Mouse (Mus musculus): ENCODE results near the gene Fam189a1. TPM values are rescaled to one million over a fixed set of nuclear protein-coding genes. Genes with fewer than 3 reads are reported as not detected.

The Fam189a1 gene
- polyA plus RNA-seq, 1 experiment from 2014 or later = 3.6 TPM

GRCm38 (mm10) chr7:64773465-64773864 is 382.9 kb downstream of the Fam189a1 start:
- Histone ChIP-seq H3K27me3 (replicated peaks; ENCODE audit: control insufficient read depth, insufficient read depth, low read length) (no peaks in the 10 kb centered on the region), H3K27ac (replicated peaks; ENCODE audit: low read depth, low read length) (no peak overlapping the region), H3K9ac (ENCODE audit: low read depth, low read length) (no peak overlapping the region), H3K9me3 (ENCODE audit: control insufficient read depth, low read length) (no peaks in the 10 kb centered on the region), H3K4me2 (ENCODE audit: low read depth, low read length) (no peak overlapping the region), H3K4me3 (ENCODE audit: low read depth, low read length) (no peak overlapping the region), H3K4me1 (ENCODE audit: control insufficient read depth, insufficient read depth, low read length) (no peaks in the 10 kb centered on the region), H3K36me3 (ENCODE audit: control insufficient read depth, insufficient read depth, low read length) (no peaks in the 10 kb centered on the region)
- ATAC-seq (ENCODE audit: low read depth) (no peak), DNase-seq (ENCODE audit: low spot score) (no peak)
- 36% methylated on average over 10 of the region's 10 CpGs for WGBS

GRCm38 (mm10) chr7:64770779-64771390 is 385.5 kb downstream of the Fam189a1 start:
- Histone ChIP-seq H3K4me2 (ENCODE audit: low read depth, low read length) (no peak overlapping the region), H3K4me1 (ENCODE audit: control insufficient read depth, insufficient read depth, low read length) (no peaks in the 10 kb centered on the region), H3K36me3 (ENCODE audit: control insufficient read depth, insufficient read depth, low read length) (no peaks in the 10 kb centered on the region), H3K27me3 (replicated peaks; ENCODE audit: control insufficient read depth, insufficient read depth, low read length) (no peaks in the 10 kb centered on the region), H3K9me3 (ENCODE audit: control insufficient read depth, low read length) (no peaks in the 10 kb centered on the region), H3K27ac (replicated peaks; ENCODE audit: low read depth, low read length) (no peak overlapping the region), H3K9ac (ENCODE audit: low read depth, low read length) (no peak overlapping the region), H3K4me3 (ENCODE audit: low read depth, low read length) (no peak overlapping the region)
- ATAC-seq (ENCODE audit: low read depth) (no peak), DNase-seq (ENCODE audit: low spot score) (no peak)
- 72% methylated on average over 8 of the region's 8 CpGs for WGBS

- H3K4me1 ChIP-seq (ENCODE audit: control insufficient read depth, insufficient read depth, low read length) = no peaks in the 10 kb centered on the region
- WGBS = 38% methylated on average over 7 of the region's 7 CpGs
- 0 out of 2 replicates have a peak, but pooled peaks have one; percentile 15 for ATAC-seq (ENCODE audit: low read depth)
- no peaks in the 10 kb centered on the region for H3K9me3 ChIP-seq (ENCODE audit: control insufficient read depth, low read length)
- no peak overlapping the region for H3K4me2 ChIP-seq (ENCODE audit: low read depth, low read length)
- no peak for DNase-seq (ENCODE audit: low spot score)
- H3K36me3 ChIP-seq (ENCODE audit: control insufficient read depth, insufficient read depth, low read length) = no peaks in the 10 kb centered on the region
- no peak overlapping the region for H3K4me3 ChIP-seq (ENCODE audit: low read depth, low read length)
- no peak overlapping the region for H3K9ac ChIP-seq (ENCODE audit: low read depth, low read length)
- no peaks in the 10 kb centered on the region for H3K27me3 ChIP-seq (replicated peaks; ENCODE audit: control insufficient read depth, insufficient read depth, low read length)
- no peak overlapping the region for H3K27ac ChIP-seq (replicated peaks; ENCODE audit: low read depth, low read length)
These were observed 386.6 kb downstream of the Fam189a1 start for GRCm38 (mm10) chr7:64769768-64770167.

- no peak overlapping the region for H3K27ac ChIP-seq (replicated peaks; ENCODE audit: low read depth, low read length)
- no peaks in the 10 kb centered on the region for H3K4me1 ChIP-seq (ENCODE audit: control insufficient read depth, insufficient read depth, low read length)
- ATAC-seq (ENCODE audit: low read depth) (no peak), DNase-seq (ENCODE audit: low spot score) (no peak)
- H3K36me3 ChIP-seq (ENCODE audit: control insufficient read depth, insufficient read depth, low read length) = no peaks in the 10 kb centered on the region
- H3K27me3 ChIP-seq (replicated peaks; ENCODE audit: control insufficient read depth, insufficient read depth, low read length) = no peaks in the 10 kb centered on the region
- no peak overlapping the region for H3K4me2 ChIP-seq (ENCODE audit: low read depth, low read length)
- H3K9me3 ChIP-seq (ENCODE audit: control insufficient read depth, low read length) = no peaks in the 10 kb centered on the region
- no peak overlapping the region for H3K9ac ChIP-seq (ENCODE audit: low read depth, low read length)
- H3K4me3 ChIP-seq (ENCODE audit: low read depth, low read length) = no peak overlapping the region
- 81% methylated on average over 3 of the region's 3 CpGs for WGBS
These were observed 390.8 kb downstream of the Fam189a1 start for GRCm38 (mm10) chr7:64765595-64765994.

- Histone ChIP-seq H3K4me1 (ENCODE audit: control insufficient read depth, insufficient read depth, low read length) (no peaks in the 10 kb centered on the region), H3K27ac (replicated peaks; ENCODE audit: low read depth, low read length) (no peak overlapping the region), H3K4me2 (ENCODE audit: low read depth, low read length) (no peak overlapping the region), H3K9me3 (ENCODE audit: control insufficient read depth, low read length) (no peaks in the 10 kb centered on the region), H3K36me3 (ENCODE audit: control insufficient read depth, insufficient read depth, low read length) (no peaks in the 10 kb centered on the region), H3K27me3 (replicated peaks; ENCODE audit: control insufficient read depth, insufficient read depth, low read length) (no peaks in the 10 kb centered on the region), H3K9ac (ENCODE audit: low read depth, low read length) (no peak overlapping the region), H3K4me3 (ENCODE audit: low read depth, low read length) (no peak overlapping the region)
- WGBS = 84% methylated on average over 7 of the region's 7 CpGs
- DNase-seq (ENCODE audit: low spot score) = no peak
- no peak for ATAC-seq (ENCODE audit: low read depth)
These were observed 401.2 kb downstream of the Fam189a1 start for GRCm38 (mm10) chr7:64755141-64755540.

GRCm38 (mm10) chr7:64754161-64754560 is 402.2 kb downstream of the Fam189a1 start:
- no peaks in the 10 kb centered on the region for H3K4me1 ChIP-seq (ENCODE audit: control insufficient read depth, insufficient read depth, low read length)
- ATAC-seq (ENCODE audit: low read depth) (no peak), DNase-seq (ENCODE audit: low spot score) (no peak)
- H3K9me3 ChIP-seq (ENCODE audit: control insufficient read depth, low read length) = no peaks in the 10 kb centered on the region
- 68% methylated on average over 7 of the region's 7 CpGs for WGBS
- H3K27me3 ChIP-seq (replicated peaks; ENCODE audit: control insufficient read depth, insufficient read depth, low read length) = no peaks in the 10 kb centered on the region
- no peak overlapping the region for H3K27ac ChIP-seq (replicated peaks; ENCODE audit: low read depth, low read length)
- H3K9ac ChIP-seq (ENCODE audit: low read depth, low read length) = no peak overlapping the region
- H3K4me3 ChIP-seq (ENCODE audit: low read depth, low read length) = no peak overlapping the region
- H3K36me3 ChIP-seq (ENCODE audit: control insufficient read depth, insufficient read depth, low read length) = no peaks in the 10 kb centered on the region
- H3K4me2 ChIP-seq (ENCODE audit: low read depth, low read length) = no peak overlapping the region

- Histone ChIP-seq H3K4me2 (ENCODE audit: low read depth, low read length) (no peak overlapping the region), H3K36me3 (ENCODE audit: control insufficient read depth, insufficient read depth, low read length) (no peaks in the 10 kb centered on the region), H3K4me1 (ENCODE audit: control insufficient read depth, insufficient read depth, low read length) (no peaks in the 10 kb centered on the region), H3K4me3 (ENCODE audit: low read depth, low read length) (no peak overlapping the region), H3K27me3 (replicated peaks; ENCODE audit: control insufficient read depth, insufficient read depth, low read length) (no peaks in the 10 kb centered on the region), H3K9ac (ENCODE audit: low read depth, low read length) (no peak overlapping the region), H3K27ac (replicated peaks; ENCODE audit: low read depth, low read length) (no peak overlapping the region), H3K9me3 (ENCODE audit: control insufficient read depth, low read length) (no peaks in the 10 kb centered on the region)
- ATAC-seq (ENCODE audit: low read depth) (no peak), DNase-seq (ENCODE audit: low spot score) (no peak)
- 60% methylated on average over 6 of the region's 6 CpGs for WGBS
These were observed 402.7 kb downstream of the Fam189a1 start for GRCm38 (mm10) chr7:64753678-64754077.

GRCm38 (mm10) chr7:64752133-64752532 is 404.2 kb downstream of the Fam189a1 start:
- H3K4me3 ChIP-seq (ENCODE audit: low read depth, low read length) = no peak overlapping the region
- ATAC-seq (ENCODE audit: low read depth) = no peak
- no peak overlapping the region for H3K27ac ChIP-seq (replicated peaks; ENCODE audit: low read depth, low read length)
- no peaks in the 10 kb centered on the region for H3K27me3 ChIP-seq (replicated peaks; ENCODE audit: control insufficient read depth, insufficient read depth, low read length)
- H3K36me3 ChIP-seq (ENCODE audit: control insufficient read depth, insufficient read depth, low read length) = no peaks in the 10 kb centered on the region
- no peaks in the 10 kb centered on the region for H3K9me3 ChIP-seq (ENCODE audit: control insufficient read depth, low read length)
- no peak overlapping the region for H3K4me2 ChIP-seq (ENCODE audit: low read depth, low read length)
- H3K4me1 ChIP-seq (ENCODE audit: control insufficient read depth, insufficient read depth, low read length) = no peaks in the 10 kb centered on the region
- no peak overlapping the region for H3K9ac ChIP-seq (ENCODE audit: low read depth, low read length)
- WGBS = 81% methylated on average over 7 of the region's 7 CpGs
- peak; percentile 10 for DNase-seq (ENCODE audit: low spot score)

- no peaks in the 10 kb centered on the region for H3K27me3 ChIP-seq (replicated peaks; ENCODE audit: control insufficient read depth, insufficient read depth, low read length)
- no peaks in the 10 kb centered on the region for H3K4me1 ChIP-seq (ENCODE audit: control insufficient read depth, insufficient read depth, low read length)
- peak; percentile 76 for DNase-seq (ENCODE audit: low spot score)
- no peak overlapping the region for H3K9ac ChIP-seq (ENCODE audit: low read depth, low read length)
- H3K27ac ChIP-seq (replicated peaks; ENCODE audit: low read depth, low read length) = no peak overlapping the region
- WGBS = 40% methylated on average over 3 of the region's 5 CpGs
- no peaks in the 10 kb centered on the region for H3K9me3 ChIP-seq (ENCODE audit: control insufficient read depth, low read length)
- H3K4me3 ChIP-seq (ENCODE audit: low read depth, low read length) = no peak overlapping the region
- peak; percentile 41; the same call in 1 of the 2 replicates for ATAC-seq (ENCODE audit: low read depth)
- H3K36me3 ChIP-seq (ENCODE audit: control insufficient read depth, insufficient read depth, low read length) = no peaks in the 10 kb centered on the region
- H3K4me2 ChIP-seq (ENCODE audit: low read depth, low read length) = no peak overlapping the region
These were observed 404.9 kb downstream of the Fam189a1 start for GRCm38 (mm10) chr7:64751465-64751864.
